Mouse (Mus musculus): ENCODE data around the gene Ap5s1. TPM values are rescaled to one million over a fixed set of nuclear protein-coding genes. Genes with fewer than 3 reads are reported as not detected.
A peak's percentile ranks its signal among the peaks of the same experiment; 100 is the strongest.

The Ap5s1 gene
- polyA plus RNA-seq, 1 experiment from 2014 or later, result 36.1 TPM

DNA sequence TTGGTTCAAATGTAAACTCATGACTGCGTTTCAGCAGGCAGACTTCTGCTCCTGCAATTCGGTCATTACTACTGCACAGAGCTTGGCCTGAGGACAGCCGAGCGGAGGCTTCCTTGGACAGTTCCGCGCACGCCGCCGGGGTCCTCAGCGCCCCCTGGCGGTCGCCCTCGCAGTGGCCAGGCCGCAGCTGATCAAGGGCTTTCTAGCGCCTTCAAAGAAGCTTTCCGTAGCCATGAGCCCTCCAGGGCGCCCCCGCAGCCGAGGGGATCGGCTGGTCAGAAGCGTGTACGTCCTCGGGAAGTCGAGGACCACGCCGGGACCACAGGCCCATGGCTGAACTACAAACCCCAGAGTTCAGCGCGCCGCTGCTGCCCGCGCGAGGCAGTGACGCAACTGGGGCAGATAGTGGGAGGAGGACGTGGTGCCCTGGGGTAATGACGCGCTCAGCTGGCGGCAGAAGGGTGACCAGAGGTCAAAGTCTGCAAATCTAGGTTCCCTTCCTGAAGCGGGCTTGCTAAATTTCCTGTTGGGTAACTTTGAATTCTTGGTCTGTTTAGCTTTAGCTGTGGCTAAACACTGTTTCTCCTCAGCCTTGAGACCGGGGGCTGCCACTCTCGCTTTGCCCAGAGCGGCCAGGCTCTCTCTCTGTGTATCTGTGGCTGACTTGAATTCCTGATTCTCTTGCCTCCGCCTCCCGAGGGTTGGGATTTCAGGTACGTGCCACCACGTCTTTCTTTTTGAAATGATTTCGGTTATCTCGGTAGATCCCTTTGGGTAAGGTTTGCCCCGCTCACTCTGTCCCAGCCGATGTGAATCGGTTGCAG, 3.3 kb downstream of the Ap5s1 start:
- Histone ChIP-seq H3K36me3 (ENCODE audit: control insufficient read depth, insufficient read depth, low read length) (peaks cover 8% of the 10 kb centered on the region), H3K4me1 (ENCODE audit: control insufficient read depth, insufficient read depth, low read depth, low read length) (peaks cover 10% of the 10 kb centered on the region), H3K27ac (ENCODE audit: low read depth, low read length) (peak overlapping the region; percentile 92), H3K9me3 (ENCODE audit: control insufficient read depth, low read length) (no peaks in the 10 kb centered on the region), H3K4me3 (ENCODE audit: low read length) (peak overlapping the region; percentile 62), H3K27me3 (replicated peaks; ENCODE audit: control insufficient read depth, insufficient read depth, low read length) (no peaks in the 10 kb centered on the region), H3K4me2 (ENCODE audit: low read length) (peak overlapping the region; percentile 75), H3K9ac (ENCODE audit: low read depth, low read length) (peak overlapping the region; percentile 80)
- ATAC-seq, result peak; percentile 98
- WGBS, result 2% methylated on average over 50 of the region's 50 CpGs

DNA sequence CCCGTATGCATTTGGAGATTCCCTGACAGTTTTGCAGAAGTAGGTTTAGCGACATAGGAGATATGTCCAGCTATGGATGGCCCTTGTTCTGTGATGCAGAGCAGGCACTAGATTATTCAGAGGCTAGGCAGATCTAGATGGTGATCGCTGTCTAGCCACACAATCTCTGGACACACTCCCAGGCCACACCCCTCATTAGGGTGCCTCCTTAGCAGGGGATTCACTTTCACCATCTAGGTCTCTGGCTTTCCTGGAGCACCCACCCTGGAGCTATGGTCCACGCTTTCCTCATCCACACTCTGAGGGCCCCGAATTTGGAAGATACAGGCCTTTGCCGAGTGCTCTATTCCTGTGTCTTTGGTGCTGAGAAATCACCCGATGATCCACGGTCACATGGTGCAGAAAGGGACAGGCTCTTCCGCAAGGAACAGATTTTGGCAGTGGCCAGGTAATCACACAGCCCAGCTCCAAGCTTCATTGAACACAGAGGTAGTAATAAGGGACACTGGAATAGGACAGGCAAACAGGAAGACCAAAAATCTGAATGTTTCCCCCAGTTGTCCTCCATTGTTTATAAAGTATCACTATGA, 4.2 kb downstream of the Ap5s1 start:
- H3K4me3 ChIP-seq (ENCODE audit: low read length), result peak overlapping the region; percentile 62
- H3K36me3 ChIP-seq (ENCODE audit: control insufficient read depth, insufficient read depth, low read length), result peaks cover 8% of the 10 kb centered on the region
- ATAC-seq, result no peak
- H3K4me2 ChIP-seq (ENCODE audit: low read length), result peak overlapping the region; percentile 75
- H3K27ac ChIP-seq (ENCODE audit: low read depth, low read length), result peak overlapping the region; percentile 92
- H3K27me3 ChIP-seq (replicated peaks; ENCODE audit: control insufficient read depth, insufficient read depth, low read length), result no peaks in the 10 kb centered on the region
- no peaks in the 10 kb centered on the region for H3K9me3 ChIP-seq (ENCODE audit: control insufficient read depth, low read length)
- H3K4me1 ChIP-seq (ENCODE audit: control insufficient read depth, insufficient read depth, low read depth, low read length), result peaks cover 10% of the 10 kb centered on the region
- H3K9ac ChIP-seq (ENCODE audit: low read depth, low read length), result peak overlapping the region; percentile 80
- WGBS, result 60% methylated on average over 9 of the region's 9 CpGs

GRCm38 (mm10) chr2:131213773-131214172, 6.9 kb downstream of the Ap5s1 start:
- H3K4me1 ChIP-seq (ENCODE audit: control insufficient read depth, insufficient read depth, low read depth, low read length), result peaks cover 10% of the 10 kb centered on the region
- ATAC-seq, result no peak
- H3K4me2 ChIP-seq (ENCODE audit: low read length), result no peak overlapping the region
- WGBS, result 83% methylated on average over 7 of the region's 7 CpGs
- H3K4me3 ChIP-seq (ENCODE audit: low read length), result no peak overlapping the region
- no peaks in the 10 kb centered on the region for H3K9me3 ChIP-seq (ENCODE audit: control insufficient read depth, low read length)
- no peak overlapping the region for H3K27ac ChIP-seq (ENCODE audit: low read depth, low read length)
- peaks cover 8% of the 10 kb centered on the region for H3K36me3 ChIP-seq (ENCODE audit: control insufficient read depth, insufficient read depth, low read length)
- H3K9ac ChIP-seq (ENCODE audit: low read depth, low read length), result no peak overlapping the region
- no peaks in the 10 kb centered on the region for H3K27me3 ChIP-seq (replicated peaks; ENCODE audit: control insufficient read depth, insufficient read depth, low read length)

DNA sequence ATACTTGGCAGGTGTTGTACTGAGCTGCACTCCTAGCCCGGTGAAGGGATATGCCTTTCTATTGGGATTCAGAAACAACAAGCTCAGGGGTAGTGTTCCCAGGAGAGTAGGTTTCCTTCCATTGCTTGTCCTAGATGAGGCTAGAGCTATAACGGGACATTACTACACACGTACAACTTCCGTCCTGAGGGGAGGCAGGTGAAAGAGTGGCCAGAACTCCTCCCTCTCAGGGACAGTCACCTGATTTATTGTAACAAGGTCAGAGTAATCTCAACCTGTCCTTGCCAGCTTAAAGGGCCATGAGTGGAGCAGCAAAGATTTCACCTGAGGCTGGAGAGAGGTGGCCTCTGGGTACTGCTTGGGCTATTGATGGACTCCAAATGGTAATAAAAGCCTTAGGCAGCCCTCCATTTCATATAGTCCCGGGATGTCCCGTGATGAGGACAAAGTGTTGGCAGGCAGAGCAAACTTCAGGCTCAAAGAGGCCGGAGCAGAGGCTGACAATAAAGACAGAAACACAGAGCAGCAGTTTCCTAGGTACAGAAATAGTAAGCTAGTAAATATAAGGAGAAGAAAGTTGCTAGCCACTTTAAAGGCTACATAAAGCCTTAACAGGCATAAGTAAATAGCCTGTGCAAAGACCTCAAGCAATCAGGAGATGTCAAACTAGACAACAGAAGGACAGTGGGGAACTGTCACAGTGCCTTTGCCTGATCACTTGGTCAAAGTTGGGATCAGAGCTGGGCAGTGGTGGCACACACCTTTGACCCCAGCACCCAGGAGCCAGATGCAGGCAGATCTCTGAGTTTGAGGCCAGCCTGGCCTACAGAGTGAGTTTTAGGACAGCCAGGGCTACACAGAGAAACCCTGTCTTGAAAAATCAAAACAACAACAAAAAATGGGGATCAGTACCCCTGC, 9.3 kb downstream of the Ap5s1 start:
- Histone ChIP-seq H3K4me3 (ENCODE audit: low read length) (no peak overlapping the region), H3K4me1 (ENCODE audit: control insufficient read depth, insufficient read depth, low read depth, low read length) (peaks cover 2% of the 10 kb centered on the region), H3K36me3 (ENCODE audit: control insufficient read depth, insufficient read depth, low read length) (peaks cover 8% of the 10 kb centered on the region), H3K27ac (ENCODE audit: low read depth, low read length) (no peak overlapping the region), H3K27me3 (replicated peaks; ENCODE audit: control insufficient read depth, insufficient read depth, low read length) (no peaks in the 10 kb centered on the region), H3K4me2 (ENCODE audit: low read length) (no peak overlapping the region), H3K9me3 (ENCODE audit: control insufficient read depth, low read length) (no peaks in the 10 kb centered on the region), H3K9ac (ENCODE audit: low read depth, low read length) (no peak overlapping the region)
- ATAC-seq, result no peak
- 86% methylated on average over 7 of the region's 7 CpGs for WGBS

- no peaks in the 10 kb centered on the region for H3K9me3 ChIP-seq (ENCODE audit: control insufficient read depth, low read length)
- no peaks in the 10 kb centered on the region for H3K4me1 ChIP-seq (ENCODE audit: control insufficient read depth, insufficient read depth, low read depth, low read length)
- H3K9ac ChIP-seq (ENCODE audit: low read depth, low read length), result no peak overlapping the region
- no peaks in the 10 kb centered on the region for H3K27me3 ChIP-seq (replicated peaks; ENCODE audit: control insufficient read depth, insufficient read depth, low read length)
- 88% methylated on average over 4 of the region's 4 CpGs for WGBS
- no peaks in the 10 kb centered on the region for H3K36me3 ChIP-seq (ENCODE audit: control insufficient read depth, insufficient read depth, low read length)
- no peak overlapping the region for H3K27ac ChIP-seq (ENCODE audit: low read depth, low read length)
- H3K4me3 ChIP-seq (ENCODE audit: low read length), result no peak overlapping the region
- no peak for ATAC-seq
- no peak overlapping the region for H3K4me2 ChIP-seq (ENCODE audit: low read length)
Observed at GRCm38 (mm10) chr2:131220030-131220429, 13.2 kb downstream of the Ap5s1 start.

GRCm38 (mm10) chr2:131221853-131222515, 15.1 kb downstream of the Ap5s1 start:
- H3K9me3 ChIP-seq (ENCODE audit: control insufficient read depth, low read length), result no peaks in the 10 kb centered on the region
- no peak overlapping the region for H3K4me2 ChIP-seq (ENCODE audit: low read length)
- no peak overlapping the region for H3K27ac ChIP-seq (ENCODE audit: low read depth, low read length)
- no peaks in the 10 kb centered on the region for H3K27me3 ChIP-seq (replicated peaks; ENCODE audit: control insufficient read depth, insufficient read depth, low read length)
- no peak overlapping the region for H3K4me3 ChIP-seq (ENCODE audit: low read length)
- 71% methylated on average over 3 of the region's 3 CpGs for WGBS
- no peaks in the 10 kb centered on the region for H3K36me3 ChIP-seq (ENCODE audit: control insufficient read depth, insufficient read depth, low read length)
- H3K9ac ChIP-seq (ENCODE audit: low read depth, low read length), result no peak overlapping the region
- no peaks in the 10 kb centered on the region for H3K4me1 ChIP-seq (ENCODE audit: control insufficient read depth, insufficient read depth, low read depth, low read length)
- no peak for ATAC-seq

GRCm38 (mm10) chr2:131222562-131222961, 15.7 kb downstream of the Ap5s1 start:
- WGBS, result 46% methylated on average over 5 of the region's 5 CpGs
- Histone ChIP-seq H3K4me3 (ENCODE audit: low read length) (no peak overlapping the region), H3K4me2 (ENCODE audit: low read length) (no peak overlapping the region), H3K36me3 (ENCODE audit: control insufficient read depth, insufficient read depth, low read length) (no peaks in the 10 kb centered on the region), H3K9me3 (ENCODE audit: control insufficient read depth, low read length) (no peaks in the 10 kb centered on the region), H3K27me3 (replicated peaks; ENCODE audit: control insufficient read depth, insufficient read depth, low read length) (no peaks in the 10 kb centered on the region), H3K27ac (ENCODE audit: low read depth, low read length) (no peak overlapping the region), H3K4me1 (ENCODE audit: control insufficient read depth, insufficient read depth, low read depth, low read length) (no peaks in the 10 kb centered on the region), H3K9ac (ENCODE audit: low read depth, low read length) (no peak overlapping the region)
- ATAC-seq, result no peak

GRCm38 (mm10) chr2:131223569-131223968, 16.7 kb downstream of the Ap5s1 start:
- Histone ChIP-seq H3K27ac (ENCODE audit: low read depth, low read length) (no peak overlapping the region), H3K4me1 (ENCODE audit: control insufficient read depth, insufficient read depth, low read depth, low read length) (no peaks in the 10 kb centered on the region), H3K9me3 (ENCODE audit: control insufficient read depth, low read length) (no peaks in the 10 kb centered on the region), H3K36me3 (ENCODE audit: control insufficient read depth, insufficient read depth, low read length) (no peaks in the 10 kb centered on the region), H3K4me3 (ENCODE audit: low read length) (no peak overlapping the region), H3K9ac (ENCODE audit: low read depth, low read length) (no peak overlapping the region), H3K4me2 (ENCODE audit: low read length) (no peak overlapping the region), H3K27me3 (replicated peaks; ENCODE audit: control insufficient read depth, insufficient read depth, low read length) (no peaks in the 10 kb centered on the region)
- no peak for ATAC-seq
- WGBS, result 58% methylated on average over 1 of the region's 1 CpGs

All from hindbrain, embryonic 16.5 days (tissue).